Mouse (Mus musculus) hindbrain, embryonic 16.5 days (tissue): ENCODE results near the gene Eef2kmt. TPM values are rescaled to one million over a fixed set of nuclear protein-coding genes. Genes with fewer than 3 reads are reported as not detected.

Source experiments
- microRNA-seq: library from miRNA; unstranded; fragments of <30 nt; microRNA quantifications from one replicate; pipeline ENCODE4, GENCODE M21; 2017
- polyA plus RNA-seq: library from polyadenylated mRNA; unstranded; fragments of >200 nt; fragmentation: Nextera tagmentation; extraction: Ambion mirVana; gene quantifications from 2 replicates; pipeline ENCODE4 v1.2.1, GENCODE M21; 2015

Eef2kmt gene
- polyA plus RNA-seq, 1 experiment from 2014 or later = 9.4 TPM

Small RNAs within 50 kb of the gene (microRNA-seq; reads per million reads assigned to microRNA genes)
- gene Gm23689 (not detected), gene Gm26095 (not detected), gene Mir6364 (not detected)

Other genes with a start within 250 kb of the Eef2kmt start
- gene Smim22, start 248.7 kb downstream of the Eef2kmt start, polyA plus RNA-seq = 4.0 and 4.2 TPM in 2 replicates
- 152 and 171 TPM in 2 replicates for gene Rogdi, start 242.4 kb downstream of the Eef2kmt start, polyA plus RNA-seq
- gene Glyr1, start 206.1 kb downstream of the Eef2kmt start, polyA plus RNA-seq = 171 and 192 TPM in 2 replicates
- gene Ubn1, start 205.9 kb downstream of the Eef2kmt start, polyA plus RNA-seq = 9.0 and 10.4 TPM in 2 replicates
- 0.07 and 0.16 TPM in 2 replicates for gene Ppl, start 123.6 kb downstream of the Eef2kmt start, polyA plus RNA-seq
- gene Sec14l5, start 108.9 kb downstream of the Eef2kmt start, polyA plus RNA-seq = 0.15 and 0.27 TPM in 2 replicates
- gene Nagpa, start 52.0 kb downstream of the Eef2kmt start, polyA plus RNA-seq = 11.9 and 14.9 TPM in 2 replicates
- gene AU021092, start 33.7 kb downstream of the Eef2kmt start, polyA plus RNA-seq = 15.7 and 16.6 TPM in 2 replicates
- 42.9 and 45.9 TPM in 2 replicates for gene Alg1, start 22.4 kb downstream of the Eef2kmt start, polyA plus RNA-seq